Mouse (Mus musculus): ENCODE results near the gene C1galt1. TPM values are rescaled to one million over a fixed set of nuclear protein-coding genes. Genes with fewer than 3 reads are reported as not detected.

C1galt1 gene
- polyA plus RNA-seq, 1 experiment from 2014 or later: 2.6 TPM

- DNase-seq (ENCODE audit: low spot score, missing footprints): no peak
- ATAC-seq (ENCODE audit: low FRiP score): 0 out of 2 replicates have a peak, but pooled peaks have one; percentile 2
- H3K9me3 ChIP-seq (ENCODE audit: control insufficient read depth, low read length): no peaks in the 10 kb centered on the region
- H3K27ac ChIP-seq (ENCODE audit: low read depth, low read length): no peak overlapping the region
- no peaks in the 10 kb centered on the region for H3K36me3 ChIP-seq (ENCODE audit: control insufficient read depth, insufficient read depth, low read length)
- H3K4me1 ChIP-seq (ENCODE audit: control insufficient read depth, insufficient read depth, low read length): no peaks in the 10 kb centered on the region
- peak overlapping the region; percentile 81 for H3K4me3 ChIP-seq (ENCODE audit: low read depth, low read length)
- peak overlapping the region; percentile 36; the same call in 1 of the 2 replicates for H3K9ac ChIP-seq (ENCODE audit: low read length)
- peak overlapping the region; percentile 27 for H3K4me2 ChIP-seq
- no peaks in the 10 kb centered on the region for H3K27me3 ChIP-seq (ENCODE audit: control insufficient read depth, insufficient read depth, low read length)
- 64% methylated on average over 10 of the region's 10 CpGs for WGBS
Observed at GRCm38 (mm10) chr6:7843726-7844411, 773 bp upstream of the C1galt1 start.

GRCm38 (mm10) chr6:7844412-7844801, 235 bp upstream of the C1galt1 start:
- no peaks in the 10 kb centered on the region for H3K9me3 ChIP-seq (ENCODE audit: control insufficient read depth, low read length)
- WGBS: under 1% methylated on average over 31 of the region's 33 CpGs
- ATAC-seq (ENCODE audit: low FRiP score): peak; percentile 100
- peak overlapping the region; percentile 75; the same call in 1 of the 2 replicates for H3K27ac ChIP-seq (ENCODE audit: low read depth, low read length)
- no peaks in the 10 kb centered on the region for H3K4me1 ChIP-seq (ENCODE audit: control insufficient read depth, insufficient read depth, low read length)
- H3K4me2 ChIP-seq: peak overlapping the region; percentile 63
- H3K4me3 ChIP-seq (ENCODE audit: low read depth, low read length): peak overlapping the region; percentile 81
- peak overlapping the region; percentile 84 for H3K9ac ChIP-seq (ENCODE audit: low read length)
- no peaks in the 10 kb centered on the region for H3K27me3 ChIP-seq (ENCODE audit: control insufficient read depth, insufficient read depth, low read length)
- H3K36me3 ChIP-seq (ENCODE audit: control insufficient read depth, insufficient read depth, low read length): no peaks in the 10 kb centered on the region
- DNase-seq (ENCODE audit: low spot score, missing footprints): peak; percentile 99

- no peaks in the 10 kb centered on the region for H3K27me3 ChIP-seq (ENCODE audit: control insufficient read depth, insufficient read depth, low read length)
- ATAC-seq (ENCODE audit: low FRiP score) (no peak), DNase-seq (ENCODE audit: low spot score, missing footprints) (peak; percentile 89)
- peak overlapping the region; percentile 63 for H3K4me2 ChIP-seq
- no peaks in the 10 kb centered on the region for H3K4me1 ChIP-seq (ENCODE audit: control insufficient read depth, insufficient read depth, low read length)
- no peak overlapping the region for H3K9ac ChIP-seq (ENCODE audit: low read length)
- no peaks in the 10 kb centered on the region for H3K9me3 ChIP-seq (ENCODE audit: control insufficient read depth, low read length)
- 30% methylated on average over 6 of the region's 6 CpGs for WGBS
- no peaks in the 10 kb centered on the region for H3K36me3 ChIP-seq (ENCODE audit: control insufficient read depth, insufficient read depth, low read length)
- no peak overlapping the region for H3K27ac ChIP-seq (ENCODE audit: low read depth, low read length)
- peak overlapping the region; percentile 81 for H3K4me3 ChIP-seq (ENCODE audit: low read depth, low read length)
Observed at GRCm38 (mm10) chr6:7845680-7846017, 1.0 kb downstream of the C1galt1 start.

DNA sequence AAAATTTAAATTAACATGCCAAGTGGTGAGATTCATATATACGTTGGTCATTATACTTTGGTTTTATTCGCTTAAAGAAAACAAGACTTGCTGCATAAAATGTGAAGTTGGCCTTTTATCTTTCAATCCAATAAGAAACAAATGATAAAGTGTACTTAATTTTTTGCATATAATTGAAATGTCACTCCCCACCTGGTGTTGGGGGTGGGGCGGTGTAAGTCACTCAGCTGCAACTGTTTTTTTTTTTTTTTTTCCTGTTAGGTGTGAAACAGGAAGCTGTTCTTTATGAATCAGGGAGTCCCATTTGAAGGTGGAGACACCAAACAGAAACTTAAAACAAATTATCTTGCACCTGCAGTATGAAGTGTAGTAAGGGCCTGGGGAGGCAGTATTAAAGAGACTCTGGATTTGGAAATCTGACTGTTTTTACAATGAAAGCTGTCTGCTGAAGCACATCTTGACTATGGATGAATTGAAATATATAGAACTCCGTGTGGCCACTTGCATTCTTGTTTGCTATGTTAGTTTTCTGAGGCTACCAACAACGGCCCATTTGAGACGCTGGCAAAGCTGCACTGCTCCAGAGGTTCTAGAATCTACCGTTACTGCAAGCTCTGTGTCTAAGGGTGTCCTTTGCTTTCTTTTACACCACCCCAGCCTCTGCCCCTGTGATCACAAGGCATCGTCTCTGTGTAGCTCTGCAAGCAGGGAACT, 2.2 kb downstream of the C1galt1 start:
- DNase-seq (ENCODE audit: low spot score, missing footprints) (peak; percentile 81), ATAC-seq (ENCODE audit: low FRiP score) (no peak)
- H3K36me3 ChIP-seq (ENCODE audit: control insufficient read depth, insufficient read depth, low read length): no peaks in the 10 kb centered on the region
- H3K9ac ChIP-seq (ENCODE audit: low read length): no peak overlapping the region
- WGBS: 84% methylated on average over 8 of the region's 8 CpGs
- H3K4me2 ChIP-seq: no peak overlapping the region; the same call in 1 of the 2 replicates
- no peaks in the 10 kb centered on the region for H3K4me1 ChIP-seq (ENCODE audit: control insufficient read depth, insufficient read depth, low read length)
- H3K27ac ChIP-seq (ENCODE audit: low read depth, low read length): no peak overlapping the region
- no peaks in the 10 kb centered on the region for H3K9me3 ChIP-seq (ENCODE audit: control insufficient read depth, low read length)
- H3K4me3 ChIP-seq (ENCODE audit: low read depth, low read length): no peak overlapping the region
- H3K27me3 ChIP-seq (ENCODE audit: control insufficient read depth, insufficient read depth, low read length): no peaks in the 10 kb centered on the region

DNA sequence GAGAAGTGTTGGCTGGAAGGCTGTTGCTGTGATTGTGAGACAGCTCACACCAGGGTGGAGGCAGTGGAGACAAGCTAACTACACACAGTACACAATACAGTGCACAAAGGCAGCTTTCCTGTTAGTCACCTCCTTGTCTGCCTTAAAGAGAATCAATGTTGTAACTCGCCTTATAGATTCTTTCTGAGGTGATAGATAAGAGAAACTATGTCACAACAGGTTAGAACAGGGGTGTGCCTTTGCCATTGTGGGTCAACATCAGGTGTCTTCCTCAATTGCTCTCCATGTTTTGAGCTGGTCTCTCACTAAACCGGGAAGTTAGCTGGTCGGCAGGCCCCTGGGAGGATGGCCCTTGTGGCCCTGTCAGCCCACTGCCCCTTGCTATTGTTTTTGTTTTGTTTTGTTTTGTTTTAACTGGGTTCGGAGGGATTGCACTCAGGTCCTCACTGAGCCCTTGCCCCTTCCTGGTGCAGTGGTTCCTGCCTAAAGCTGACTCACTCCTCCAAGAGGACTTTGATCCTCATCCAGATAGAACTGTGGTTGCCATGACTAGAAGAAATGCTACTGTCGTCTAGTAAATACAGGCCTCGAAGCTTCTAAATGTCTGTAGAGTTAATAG, 3.4 kb downstream of the C1galt1 start:
- Histone ChIP-seq H3K36me3 (ENCODE audit: control insufficient read depth, insufficient read depth, low read length) (no peaks in the 10 kb centered on the region), H3K9ac (ENCODE audit: low read length) (no peak overlapping the region), H3K9me3 (ENCODE audit: control insufficient read depth, low read length) (no peaks in the 10 kb centered on the region), H3K4me2 (no peak overlapping the region), H3K27ac (ENCODE audit: low read depth, low read length) (no peak overlapping the region), H3K4me3 (ENCODE audit: low read depth, low read length) (no peak overlapping the region), H3K4me1 (ENCODE audit: control insufficient read depth, insufficient read depth, low read length) (no peaks in the 10 kb centered on the region), H3K27me3 (ENCODE audit: control insufficient read depth, insufficient read depth, low read length) (no peaks in the 10 kb centered on the region)
- ATAC-seq (ENCODE audit: low FRiP score) (no peak), DNase-seq (ENCODE audit: low spot score, missing footprints) (peak; percentile 70)
- WGBS: 68% methylated on average over 6 of the region's 6 CpGs

DNA sequence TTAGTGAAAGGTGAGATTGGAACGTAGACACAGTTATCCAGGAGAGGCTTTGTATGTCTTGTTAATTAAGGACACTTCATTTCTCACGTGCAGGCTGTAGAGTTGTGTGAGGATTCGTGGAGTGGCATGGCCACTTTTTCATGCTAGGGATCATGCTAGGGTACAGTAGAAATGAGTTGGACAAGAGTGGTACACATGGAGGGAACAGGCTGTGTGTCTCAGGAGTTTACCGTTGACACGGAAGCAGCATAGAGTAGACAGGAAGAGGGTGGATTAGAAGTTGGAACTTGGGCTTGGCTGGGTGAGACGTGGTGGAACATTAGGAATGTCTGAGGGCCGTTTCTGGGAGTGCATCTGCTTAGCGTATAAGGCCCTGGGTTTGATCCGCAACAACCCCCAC, 4.1 kb downstream of the C1galt1 start:
- Histone ChIP-seq H3K4me2 (no peak overlapping the region), H3K4me3 (ENCODE audit: low read depth, low read length) (no peak overlapping the region), H3K27ac (ENCODE audit: low read depth, low read length) (no peak overlapping the region), H3K9me3 (ENCODE audit: control insufficient read depth, low read length) (no peaks in the 10 kb centered on the region), H3K27me3 (ENCODE audit: control insufficient read depth, insufficient read depth, low read length) (no peaks in the 10 kb centered on the region), H3K36me3 (ENCODE audit: control insufficient read depth, insufficient read depth, low read length) (no peaks in the 10 kb centered on the region), H3K9ac (ENCODE audit: low read length) (no peak overlapping the region), H3K4me1 (ENCODE audit: control insufficient read depth, insufficient read depth, low read length) (no peaks in the 10 kb centered on the region)
- ATAC-seq (ENCODE audit: low FRiP score): no peak
- 87% methylated on average over 9 of the region's 9 CpGs for WGBS
- peak; percentile 57 for DNase-seq (ENCODE audit: low spot score, missing footprints)

DNA sequence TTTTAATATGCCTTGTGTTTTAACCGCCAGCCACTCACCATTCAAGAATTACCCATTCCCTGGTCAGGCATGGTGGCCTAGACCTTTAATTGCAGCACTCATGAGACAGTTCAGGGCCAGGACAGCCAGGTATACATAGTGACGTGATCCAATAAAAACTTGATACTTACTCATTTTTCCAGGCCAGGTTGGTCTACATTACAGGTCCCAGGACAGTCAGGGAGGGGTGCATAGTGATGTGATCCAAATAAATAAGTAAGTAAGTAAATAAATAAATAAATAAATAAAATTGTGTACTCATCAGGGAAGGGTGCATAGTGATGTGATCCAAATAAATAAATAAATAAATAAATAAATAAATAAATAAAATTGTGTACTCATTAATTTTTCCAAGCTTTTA, 6.4 kb downstream of the C1galt1 start:
- Histone ChIP-seq H3K36me3 (ENCODE audit: control insufficient read depth, insufficient read depth, low read length) (no peaks in the 10 kb centered on the region), H3K4me3 (ENCODE audit: low read depth, low read length) (no peak overlapping the region), H3K27ac (ENCODE audit: low read depth, low read length) (no peak overlapping the region), H3K9me3 (ENCODE audit: control insufficient read depth, low read length) (no peaks in the 10 kb centered on the region), H3K9ac (ENCODE audit: low read length) (no peak overlapping the region), H3K4me1 (ENCODE audit: control insufficient read depth, insufficient read depth, low read length) (no peaks in the 10 kb centered on the region), H3K27me3 (ENCODE audit: control insufficient read depth, insufficient read depth, low read length) (no peaks in the 10 kb centered on the region), H3K4me2 (no peak overlapping the region)
- DNase-seq (ENCODE audit: low spot score, missing footprints) (no peak), ATAC-seq (ENCODE audit: low FRiP score) (no peak)
- WGBS: 91% methylated on average over 2 of the region's 2 CpGs

DNA sequence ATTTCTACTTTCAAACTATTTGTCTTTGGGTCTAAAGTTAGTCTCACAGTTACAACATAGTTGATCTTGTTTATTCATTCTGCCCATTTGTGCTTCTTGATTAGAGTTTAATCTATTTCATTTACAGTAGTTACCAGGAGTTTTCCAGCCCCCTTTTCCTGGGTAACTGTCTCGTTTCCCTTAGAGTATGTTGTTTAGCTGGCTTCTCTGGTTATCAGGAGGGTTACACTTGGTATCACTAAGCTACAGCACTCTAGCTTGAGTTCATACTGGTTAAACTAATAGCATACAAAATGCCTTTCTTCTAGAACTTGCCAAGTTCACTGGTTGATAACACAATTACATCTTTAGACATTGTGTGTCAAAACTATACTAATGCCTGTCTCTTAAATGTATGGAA, 8.3 kb downstream of the C1galt1 start:
- ATAC-seq (ENCODE audit: low FRiP score) (no peak), DNase-seq (ENCODE audit: low spot score, missing footprints) (no peak)
- Histone ChIP-seq H3K27me3 (ENCODE audit: control insufficient read depth, insufficient read depth, low read length) (no peaks in the 10 kb centered on the region), H3K36me3 (ENCODE audit: control insufficient read depth, insufficient read depth, low read length) (no peaks in the 10 kb centered on the region), H3K9ac (ENCODE audit: low read length) (no peak overlapping the region), H3K9me3 (ENCODE audit: control insufficient read depth, low read length) (no peaks in the 10 kb centered on the region), H3K4me3 (ENCODE audit: low read depth, low read length) (no peak overlapping the region), H3K4me2 (no peak overlapping the region), H3K27ac (ENCODE audit: low read depth, low read length) (no peak overlapping the region), H3K4me1 (ENCODE audit: control insufficient read depth, insufficient read depth, low read length) (no peaks in the 10 kb centered on the region)
- whole genome bisulfite sequencing: 81% methylated on average over 1 of the region's 1 CpGs

- H3K4me2 ChIP-seq: no peak overlapping the region
- H3K9ac ChIP-seq (ENCODE audit: low read length): no peak overlapping the region
- no peaks in the 10 kb centered on the region for H3K4me1 ChIP-seq (ENCODE audit: control insufficient read depth, insufficient read depth, low read length)
- no peaks in the 10 kb centered on the region for H3K9me3 ChIP-seq (ENCODE audit: control insufficient read depth, low read length)
- no peaks in the 10 kb centered on the region for H3K27me3 ChIP-seq (ENCODE audit: control insufficient read depth, insufficient read depth, low read length)
- H3K36me3 ChIP-seq (ENCODE audit: control insufficient read depth, insufficient read depth, low read length): no peaks in the 10 kb centered on the region
- H3K27ac ChIP-seq (ENCODE audit: low read depth, low read length): no peak overlapping the region
- ATAC-seq (ENCODE audit: low FRiP score) (no peak), DNase-seq (ENCODE audit: low spot score, missing footprints) (no peak)
- no peak overlapping the region for H3K4me3 ChIP-seq (ENCODE audit: low read depth, low read length)
- 78% methylated on average over 3 of the region's 3 CpGs for WGBS
Observed at GRCm38 (mm10) chr6:7853461-7853860, 8.8 kb downstream of the C1galt1 start.

Data from midbrain, embryonic 11.5 days (tissue).